Mouse (Mus musculus) midbrain, embryonic 16.5 days (tissue): ENCODE measurements around the gene Abhd8. TPM values are rescaled to one million over a fixed set of nuclear protein-coding genes. Genes with fewer than 3 reads are reported as not detected.

ENCODE experiments used
- ATAC-seq: fragments of 200-750 bp; cut with Nextera tagmentation; 2 replicates; pipeline ENCODE4 v1.8.0; 2017; ENCODE audit warnings: moderate TSS enrichment
- H3K27ac ChIP-seq: fragments of 300-500 bp; sonication (generic); 2 replicates; pipeline ENCODE4 v1.5.1; 2014; ENCODE audit warnings: mild to moderate bottlenecking, low read length, mixed read lengths
- H3K27me3 ChIP-seq: fragments of 300-500 bp; sonication (generic); 2 replicates; pipeline ENCODE4 v1.6.1; 2014; ENCODE audit warnings: low read depth, low read length, mixed read lengths; ENCODE audit not compliant: control insufficient read depth, insufficient read depth
- H3K36me3 ChIP-seq: fragments of 300-500 bp; sonication (generic); 2 replicates; pipeline ENCODE4 v1.6.1; 2014; ENCODE audit warnings: mild to moderate bottlenecking, low read length, moderate library complexity, mixed read lengths; ENCODE audit not compliant: control insufficient read depth, insufficient read depth
- H3K4me1 ChIP-seq: fragments of 300-500 bp; sonication (generic); 2 replicates; pipeline ENCODE4 v1.6.1; 2014; ENCODE audit warnings: mild to moderate bottlenecking, low read length, mixed read lengths; ENCODE audit not compliant: control insufficient read depth, insufficient read depth
- H3K4me2 ChIP-seq: fragments of 300-500 bp; sonication (generic); 2 replicates; pipeline ENCODE4 v1.6.1; 2014; ENCODE audit warnings: mild to moderate bottlenecking, low read length, mixed read lengths
- H3K4me3 ChIP-seq: fragments of 300-500 bp; sonication (generic); 2 replicates; pipeline ENCODE4 v1.5.1; 2014; ENCODE audit warnings: low read depth, mild to moderate bottlenecking, low read length, moderate library complexity, mixed read lengths
- H3K9ac ChIP-seq: fragments of 300-500 bp; sonication (generic); 2 replicates; pipeline ENCODE4 v1.6.1; 2014; ENCODE audit warnings: low read depth, low read length, mixed read lengths
- H3K9me3 ChIP-seq: fragments of 300-500 bp; sonication (generic); replicated peaks from 2 replicates; pipeline ENCODE4 v1.6.1; 2014; ENCODE audit warnings: mild to moderate bottlenecking, low read length, mixed read lengths; ENCODE audit not compliant: control insufficient read depth, poor library complexity, severe bottlenecking
- WGBS: fragments of 180-500 bp; shearing (Covaris S2); extraction: QIAGEN DNeasy Blood & Tissue Kit; methylation state at CpG from one replicate; pipeline ENCODE4 v1.1.7; 2014; 5-methylcytosine and 5-hydroxymethylcytosine counted together
- polyA plus RNA-seq: library from polyadenylated mRNA; unstranded; fragments of >200 nt; fragmentation: Nextera tagmentation; extraction: Ambion mirVana; gene quantifications from 2 replicates; pipeline ENCODE4 v1.2.1, GENCODE M21; 2015

The Abhd8 gene
- polyA plus RNA-seq, 1 experiment from 2014 or later: 176 TPM

DNA sequence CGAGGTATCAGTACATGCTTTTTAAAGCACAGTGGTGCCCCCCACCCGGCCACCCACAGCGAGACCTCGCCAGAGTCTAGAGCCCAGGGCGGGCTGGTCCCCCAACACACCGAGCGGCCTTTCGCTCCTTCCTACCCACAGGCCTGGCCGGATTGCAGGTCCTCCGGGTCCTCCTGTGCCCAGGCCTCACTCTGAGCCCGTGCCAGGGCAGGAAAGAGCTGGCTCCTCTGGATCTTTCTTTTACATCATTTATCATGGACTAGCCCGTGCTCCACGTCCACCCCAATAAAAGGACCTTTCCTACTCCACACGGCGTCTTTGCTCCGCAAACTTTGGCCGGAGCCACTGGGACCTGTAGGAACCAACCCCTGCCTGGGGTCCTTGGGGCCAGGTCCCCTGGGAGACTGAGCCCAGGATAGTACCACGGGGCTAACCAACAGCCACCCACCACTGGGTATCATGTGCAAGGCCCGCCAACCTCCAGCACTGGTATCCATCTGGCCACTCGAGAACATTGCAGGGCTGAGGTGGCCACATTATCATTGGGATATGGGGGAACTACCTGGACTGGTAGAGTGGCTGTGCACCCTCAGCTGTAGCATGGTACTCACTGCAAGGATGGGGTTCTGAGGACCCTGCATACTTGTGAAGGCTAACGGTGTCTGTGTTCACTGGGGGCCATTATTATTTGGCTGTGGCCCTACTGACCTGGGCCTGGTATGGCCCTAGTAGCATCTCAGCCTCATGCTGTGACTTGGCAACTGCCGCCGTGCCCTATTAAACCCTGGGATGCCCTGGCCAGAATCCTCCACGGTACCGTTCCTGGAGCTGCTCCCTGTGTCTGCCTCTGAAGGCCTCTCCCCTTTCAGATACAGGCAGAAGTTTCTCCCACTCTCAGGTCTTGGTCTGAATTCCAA is 11.6 kb upstream of the Abhd8 start:
- peaks cover 32% of the 10 kb centered on the region for H3K36me3 ChIP-seq
- ATAC-seq: no peak; the same call in 1 of the 2 replicates
- no peaks in the 10 kb centered on the region for H3K27me3 ChIP-seq
- peak overlapping the region; percentile 91; the same call in 1 of the 2 replicates for H3K27ac ChIP-seq
- 0 out of 2 replicates have a peak overlapping the region, but pooled peaks have one; percentile 12 for H3K9ac ChIP-seq
- 89% methylated on average over 25 of the region's 25 CpGs for whole genome bisulfite sequencing
- H3K9me3 ChIP-seq: no peaks in the 10 kb centered on the region
- H3K4me1 ChIP-seq: peaks cover 21% of the 10 kb centered on the region
- no peak overlapping the region for H3K4me3 ChIP-seq
- no peak overlapping the region for H3K4me2 ChIP-seq

DNA sequence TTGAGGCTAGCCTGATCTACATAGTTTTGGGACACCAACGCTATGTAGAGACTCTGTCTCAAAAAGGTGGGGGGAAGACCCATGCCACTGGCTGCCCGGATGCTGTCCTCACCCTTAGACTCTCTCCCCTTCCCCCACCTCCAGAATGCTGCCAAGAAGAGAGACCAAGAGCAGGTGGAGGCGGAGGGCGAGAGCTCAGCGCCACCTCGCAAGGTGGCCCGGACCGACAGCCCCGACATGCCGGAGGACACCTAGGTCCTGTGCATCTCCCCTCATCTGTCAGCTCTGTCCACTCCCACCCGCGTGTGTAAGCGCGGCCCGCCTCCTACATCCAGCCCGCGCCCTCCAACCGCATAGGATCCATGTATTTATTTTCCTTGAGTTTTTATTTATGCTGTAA is 10.9 kb upstream of the Abhd8 start:
- Histone ChIP-seq H3K4me1 (peaks cover 25% of the 10 kb centered on the region), H3K27me3 (no peaks in the 10 kb centered on the region), H3K4me3 (no peak overlapping the region), H3K27ac (no peak overlapping the region), H3K4me2 (no peak overlapping the region), H3K9ac (no peak overlapping the region), H3K36me3 (peaks cover 32% of the 10 kb centered on the region), H3K9me3 (no peaks in the 10 kb centered on the region)
- WGBS: 95% methylated on average over 18 of the region's 18 CpGs
- no peak for ATAC-seq

DNA sequence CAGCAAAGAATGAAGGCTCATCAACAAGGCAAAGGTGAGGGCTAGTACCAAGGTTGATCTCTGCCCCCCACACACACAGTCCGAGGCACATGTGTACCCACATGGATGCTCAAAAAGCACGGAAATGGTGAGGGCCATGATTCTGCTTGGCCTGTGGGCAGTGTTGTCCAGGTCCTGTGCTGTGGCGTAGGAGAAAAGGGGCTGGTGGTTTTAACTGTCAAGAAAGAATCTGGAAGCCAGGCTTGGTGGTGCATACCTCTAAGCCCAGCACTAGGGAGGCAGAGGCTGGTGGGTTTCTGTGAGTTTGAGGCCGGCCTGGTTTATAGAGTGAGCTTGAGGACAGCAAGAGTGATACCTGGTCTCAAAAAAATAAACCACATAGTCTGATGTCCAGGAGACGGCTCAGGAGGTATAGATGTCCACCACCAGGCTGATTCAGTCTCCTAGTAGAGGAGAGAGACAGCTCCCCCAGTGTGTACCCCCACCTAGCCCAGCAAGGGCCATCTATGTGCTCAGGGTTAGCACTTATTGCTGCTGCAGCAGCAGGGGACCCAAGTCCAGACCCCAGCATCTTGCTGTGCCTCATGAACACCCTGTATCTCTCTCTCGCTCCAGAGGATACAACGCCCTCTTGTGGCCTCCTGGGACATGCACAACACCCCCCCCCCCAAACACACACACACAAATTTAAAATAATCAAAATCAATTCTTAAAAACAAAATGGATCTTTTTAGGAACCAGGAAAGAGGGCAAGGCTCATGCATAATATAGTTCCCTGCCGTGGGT is 9.3 kb upstream of the Abhd8 start:
- peaks cover 25% of the 10 kb centered on the region for H3K4me1 ChIP-seq
- no peaks in the 10 kb centered on the region for H3K27me3 ChIP-seq
- H3K9ac ChIP-seq: no peak overlapping the region
- H3K4me2 ChIP-seq: no peak overlapping the region
- H3K27ac ChIP-seq: no peak overlapping the region
- no peaks in the 10 kb centered on the region for H3K9me3 ChIP-seq
- no peak overlapping the region for H3K4me3 ChIP-seq
- peaks cover 23% of the 10 kb centered on the region for H3K36me3 ChIP-seq
- 90% methylated on average over 8 of the region's 8 CpGs for WGBS
- no peak for ATAC-seq

DNA sequence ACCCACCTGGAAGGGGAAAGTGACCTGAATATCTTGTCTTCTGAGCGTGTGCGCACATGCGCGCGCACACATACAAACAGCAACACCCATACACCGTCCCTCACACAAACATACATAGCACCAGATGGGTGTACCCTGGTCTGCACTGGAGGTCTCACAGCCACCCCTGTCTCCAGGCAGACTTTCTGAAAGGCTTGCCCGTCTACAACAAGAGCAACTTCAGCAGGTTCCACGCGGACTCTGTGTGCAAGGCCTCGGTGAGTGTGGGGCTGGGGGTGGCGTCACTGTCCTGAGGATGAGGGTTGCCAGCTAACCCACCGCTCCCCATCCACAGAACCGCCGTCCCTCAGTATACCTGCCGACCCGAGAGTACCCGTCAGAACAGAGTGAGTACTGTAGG is 8.4 kb upstream of the Abhd8 start:
- no peak overlapping the region for H3K4me2 ChIP-seq
- no peak overlapping the region for H3K27ac ChIP-seq
- peaks cover 18% of the 10 kb centered on the region for H3K4me1 ChIP-seq
- 95% methylated on average over 17 of the region's 17 CpGs for WGBS
- H3K4me3 ChIP-seq: no peak overlapping the region
- no peak overlapping the region for H3K9ac ChIP-seq
- no peak for ATAC-seq
- H3K27me3 ChIP-seq: no peaks in the 10 kb centered on the region
- peaks cover 23% of the 10 kb centered on the region for H3K36me3 ChIP-seq
- no peaks in the 10 kb centered on the region for H3K9me3 ChIP-seq

DNA sequence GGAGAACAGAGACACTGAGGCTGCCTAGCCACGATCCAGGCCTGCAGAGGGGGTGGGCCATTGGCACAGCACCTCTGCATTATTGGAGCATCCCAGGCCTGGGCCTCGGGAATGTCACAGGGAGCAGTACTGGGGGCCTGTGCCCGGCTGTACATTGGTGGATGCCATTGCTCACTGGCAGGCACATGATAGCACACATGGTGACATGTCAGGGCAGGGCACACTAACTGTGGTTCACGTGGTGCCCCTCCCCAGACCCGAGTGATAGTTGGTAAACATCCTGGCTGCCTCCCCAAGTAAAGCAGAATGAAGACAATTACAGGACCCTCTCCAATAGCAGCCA is 7.4 kb upstream of the Abhd8 start:
- ATAC-seq: no peak
- Histone ChIP-seq H3K4me1 (peaks cover 15% of the 10 kb centered on the region), H3K27ac (no peak overlapping the region), H3K36me3 (peaks cover 23% of the 10 kb centered on the region), H3K4me2 (no peak overlapping the region; the same call in 1 of the 2 replicates), H3K27me3 (no peaks in the 10 kb centered on the region), H3K9me3 (no peaks in the 10 kb centered on the region), H3K9ac (no peak overlapping the region), H3K4me3 (no peak overlapping the region)
- WGBS: 88% methylated on average over 5 of the region's 5 CpGs

DNA sequence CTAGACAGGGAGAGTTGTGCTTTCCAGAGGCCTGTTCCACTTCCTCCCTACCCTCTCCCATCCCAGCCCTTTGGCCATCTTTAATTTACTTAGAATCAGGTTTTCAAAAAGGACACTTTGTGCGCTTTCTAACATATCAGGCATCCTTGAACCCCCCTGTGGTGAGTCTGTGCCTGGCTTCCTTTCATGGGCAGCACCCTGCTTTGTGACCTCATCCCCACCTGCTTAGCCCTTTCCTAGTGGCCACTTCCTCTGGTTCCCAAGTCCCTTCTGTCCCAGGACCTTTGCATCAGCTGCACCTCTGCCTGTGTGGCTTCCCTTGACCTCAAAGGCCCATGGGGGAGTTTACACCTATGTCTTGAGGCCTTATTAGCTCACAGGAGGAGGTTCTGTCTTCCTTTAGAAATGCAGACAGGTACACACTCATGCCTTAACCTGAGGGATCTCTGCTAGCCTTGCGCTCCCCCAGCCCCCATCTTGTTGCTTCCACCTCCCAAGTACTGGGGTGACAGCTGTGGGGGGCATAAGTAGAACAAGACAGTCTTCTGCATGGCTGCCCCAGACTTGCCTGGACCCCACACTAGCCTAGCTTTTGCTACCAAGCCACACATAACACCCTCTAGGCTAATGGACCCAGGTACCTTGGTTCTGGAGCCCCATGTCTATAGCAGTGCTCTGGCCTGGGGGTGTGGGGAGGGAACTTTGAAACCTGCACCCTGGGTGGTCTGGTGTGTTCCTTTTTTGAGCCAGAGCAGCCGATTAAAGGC is 6.9 kb upstream of the Abhd8 start:
- Histone ChIP-seq H3K9ac (peak overlapping the region; percentile 80), H3K9me3 (no peaks in the 10 kb centered on the region), H3K4me1 (peaks cover 21% of the 10 kb centered on the region), H3K27me3 (no peaks in the 10 kb centered on the region), H3K4me3 (peak overlapping the region; percentile 72), H3K4me2 (peak overlapping the region; percentile 81), H3K36me3 (peaks cover 23% of the 10 kb centered on the region), H3K27ac (peak overlapping the region; percentile 88; the same call in 1 of the 2 replicates)
- 86% methylated on average over 3 of the region's 3 CpGs for WGBS
- ATAC-seq: no peak

DNA sequence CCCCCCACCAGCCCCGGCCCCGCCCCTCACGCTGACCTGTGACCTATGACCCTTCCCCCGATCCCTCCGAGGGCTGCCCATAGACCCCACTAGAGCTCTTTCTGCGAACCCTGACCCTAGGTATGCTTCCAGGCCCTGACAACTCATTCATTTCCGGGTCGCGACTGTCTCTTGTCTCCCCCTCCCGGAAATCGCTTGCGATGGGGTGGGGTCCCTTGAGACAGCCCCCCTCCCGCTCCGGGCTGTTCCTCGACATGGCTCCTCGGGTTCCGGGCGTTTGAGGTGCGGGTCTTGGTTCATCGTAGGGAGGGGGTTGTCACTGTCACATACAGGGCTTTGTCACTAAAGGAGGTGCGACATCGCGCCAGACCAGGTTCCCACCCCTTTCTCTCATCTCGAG is 6.0 kb upstream of the Abhd8 start:
- peak overlapping the region; percentile 88 for H3K27ac ChIP-seq
- peak overlapping the region; percentile 80 for H3K9ac ChIP-seq
- no peaks in the 10 kb centered on the region for H3K9me3 ChIP-seq
- H3K4me2 ChIP-seq: peak overlapping the region; percentile 81
- peak overlapping the region; percentile 72 for H3K4me3 ChIP-seq
- no peaks in the 10 kb centered on the region for H3K27me3 ChIP-seq
- ATAC-seq: peak; percentile 52
- 2% methylated on average over 23 of the region's 24 CpGs for WGBS
- H3K36me3 ChIP-seq: peaks cover 16% of the 10 kb centered on the region
- H3K4me1 ChIP-seq: peaks cover 22% of the 10 kb centered on the region

DNA sequence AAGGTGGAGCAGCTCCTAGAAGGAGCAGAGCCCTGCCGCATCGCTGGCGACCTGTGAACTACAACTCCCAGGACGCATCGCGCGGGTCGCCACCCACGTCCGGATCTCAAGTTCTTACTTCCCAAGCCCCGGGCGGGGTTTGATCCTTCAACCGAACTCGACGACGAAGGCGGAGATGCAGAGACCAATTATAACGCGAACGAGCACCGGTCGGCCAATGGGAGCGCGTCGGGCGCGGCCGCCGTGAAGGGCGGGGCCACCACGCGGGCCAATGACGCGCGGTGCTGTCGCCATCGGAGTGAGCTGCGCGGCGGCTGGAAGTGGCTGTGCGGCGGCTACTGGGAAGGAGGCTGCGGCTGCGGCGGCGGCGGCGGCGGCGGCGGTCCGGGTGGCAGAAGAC is 5.5 kb upstream of the Abhd8 start, which contains the start of gene Dda1:
Dda1 (plus strand) TSS at position 284 of the 400 bp plus-strand sequence.
- Histone ChIP-seq H3K27ac (peak within 1 kb of the TSS; percentile 88), H3K9ac (peak within 1 kb of the TSS; percentile 80), H3K36me3 (peaks cover 14% of the 10 kb centered on the region), H3K27me3 (no peaks in the 10 kb centered on the region), H3K4me3 (peak within 1 kb of the TSS; percentile 72), H3K9me3 (no peaks in the 10 kb centered on the region), H3K4me1 (peaks cover 27% of the 10 kb centered on the region), H3K4me2 (peak within 1 kb of the TSS; percentile 81)
- WGBS: under 1% methylated on average over 49 of the region's 52 CpGs
- peak; percentile 89 for ATAC-seq
